Mouse (Mus musculus) MEL (cell line): ENCODE measurements around the gene Slc25a26. TPM values are rescaled to one million over a fixed set of nuclear protein-coding genes. Genes with fewer than 3 reads are reported as not detected.

Experiments used
- DNase-seq: peaks from one replicate; pipeline ENCODE4 v3.0.0; 2011; ENCODE audit warnings: low read depth, low spot score
- H3K27ac ChIP-seq: 2 replicates; pipeline ENCODE4 v1.5.1; 2012; ENCODE audit warnings: low read depth, mild to moderate bottlenecking, control low read depth, low read length, moderate library complexity; ENCODE audit not compliant: control insufficient read depth
- H3K27me3 ChIP-seq, 2 experiments: fragments of 150-350 bp in 1 of 2; sonication (generic) in 1 of 2; 2 replicates each; pipeline ENCODE4 v1.6.1; 2012; ENCODE audit warnings: low read length in 2 of 2, mild to moderate bottlenecking in 2 of 2, improper control_type of control experiment in 1 of 2, moderate library complexity in 1 of 2; ENCODE audit not compliant: insufficient read depth in 2 of 2, control insufficient read depth in 1 of 2
- H3K36me3 ChIP-seq, 2 experiments: 2 replicates each; pipeline ENCODE4 v1.6.1; 2012 to 2014; ENCODE audit warnings: low read length in 2 of 2, improper control_type of control experiment in 1 of 2, inconsistent platforms in 1 of 2, mild to moderate bottlenecking in 1 of 2; ENCODE audit not compliant: insufficient read depth in 2 of 2, control insufficient read depth in 1 of 2
- H3K4me1 ChIP-seq, 2 experiments: fragments of 150-350 bp in 1 of 2; sonication (generic) in 1 of 2; 2 replicates each; pipeline ENCODE4 v1.6.1; 2012; ENCODE audit warnings: low read length in 2 of 2, improper control_type of control experiment in 1 of 2, mild to moderate bottlenecking in 1 of 2; ENCODE audit not compliant: insufficient read depth in 2 of 2, control insufficient read depth in 1 of 2
- H3K4me3 ChIP-seq, 2 experiments: fragments of 150-350 bp in 1 of 2; sonication (generic) in 1 of 2; 2 replicates each; pipeline ENCODE4 v1.5.1; 2012; ENCODE audit warnings: low read depth in 2 of 2, low read length in 2 of 2, mild to moderate bottlenecking in 2 of 2, moderate library complexity in 2 of 2, control low read depth in 1 of 2, improper control_type of control experiment in 1 of 2; ENCODE audit not compliant: control insufficient read depth in 1 of 2, insufficient read depth in 1 of 2
- H3K79me2 ChIP-seq: 2 replicates; pipeline ENCODE4 v1.6.1; 2012; ENCODE audit warnings: mild to moderate bottlenecking, low read length, moderate library complexity; ENCODE audit not compliant: control insufficient read depth, poor library complexity, insufficient read depth
- H3K9ac ChIP-seq: 2 replicates; pipeline ENCODE4 v1.6.1; 2012; ENCODE audit warnings: low read depth, mild to moderate bottlenecking, control low read depth, low read length, moderate library complexity; ENCODE audit not compliant: control insufficient read depth, poor library complexity, severe bottlenecking
- H3K9me3 ChIP-seq: fragments of 150-350 bp; sonication (generic); replicated peaks from 2 replicates; pipeline ENCODE4 v1.6.1; 2012; ENCODE audit warnings: mild to moderate bottlenecking, low read length, improper control_type of control experiment, moderate library complexity; ENCODE audit not compliant: insufficient read depth
- BHLHE40 ChIP-seq: IDR thresholded peaks from 2 replicates; pipeline ENCODE4 v1.6.1; 2012; ENCODE audit warnings: low read depth, mild to moderate bottlenecking, inconsistent platforms, low read length, improper control_type of control experiment, borderline replicate concordance
- CHD1 ChIP-seq: IDR thresholded peaks from 2 replicates; pipeline ENCODE4 v1.6.1; 2012; ENCODE audit warnings: low read depth, mild to moderate bottlenecking, inconsistent platforms, low read length, improper control_type of control experiment
- CHD2 ChIP-seq: IDR thresholded peaks from 2 replicates; pipeline ENCODE4 v1.6.1; 2011; ENCODE audit warnings: low read length, improper control_type of control experiment
- CTCF ChIP-seq, 3 experiments: IDR thresholded peaks in 2 of 3; conservative IDR thresholded peaks in 1 of 3; 2 replicates each; pipeline ENCODE4 v1.5.1; 2011 to 2012; ENCODE audit warnings: low read length in 3 of 3, low read depth in 2 of 3, mild to moderate bottlenecking in 2 of 3, improper control_type of control experiment in 1 of 3, inconsistent platforms in 1 of 3, mixed read lengths in 1 of 3, moderate library complexity in 1 of 3; ENCODE audit not compliant: control insufficient read depth in 1 of 3, insufficient read depth in 1 of 3, poor library complexity in 1 of 3, severe bottlenecking in 1 of 3
- E2F4 ChIP-seq: IDR thresholded peaks from 2 replicates; pipeline ENCODE4 v1.6.1; 2011; ENCODE audit warnings: low read depth, low read length, improper control_type of control experiment, borderline replicate concordance
- ELF1 ChIP-seq: IDR thresholded peaks from 2 replicates; pipeline ENCODE4 v1.6.1; 2014; ENCODE audit warnings: low read depth, mild to moderate bottlenecking, inconsistent platforms, low read length, improper control_type of control experiment, moderate library complexity
- ETS1 ChIP-seq: IDR thresholded peaks from 2 replicates; pipeline ENCODE4 v1.6.1; 2012; ENCODE audit warnings: low read depth, mild to moderate bottlenecking, inconsistent platforms, low read length, improper control_type of control experiment, moderate library complexity
- GABPA ChIP-seq: IDR thresholded peaks from 2 replicates; pipeline ENCODE4 v1.6.1; 2012; ENCODE audit warnings: low read depth, mild to moderate bottlenecking, inconsistent platforms, low read length, improper control_type of control experiment, moderate library complexity
- HCFC1 ChIP-seq: IDR thresholded peaks from 2 replicates; pipeline ENCODE4 v1.6.1; 2012; ENCODE audit warnings: low read depth, mild to moderate bottlenecking, inconsistent platforms, low read length, improper control_type of control experiment, moderate library complexity
- JUND ChIP-seq: IDR thresholded peaks from 2 replicates; pipeline ENCODE4 v1.6.1; 2011; ENCODE audit warnings: low read depth, mild to moderate bottlenecking, improper control_type of control experiment, low read length
- KAT2A ChIP-seq: conservative IDR thresholded peaks from 2 replicates; pipeline ENCODE4 v1.6.1; 2012; ENCODE audit warnings: low read depth, low read length, improper control_type of control experiment, inconsistent platforms
- MAX ChIP-seq: IDR thresholded peaks from 2 replicates; pipeline ENCODE4 v1.6.1; 2011; ENCODE audit warnings: low read length, improper control_type of control experiment
- MAZ ChIP-seq: IDR thresholded peaks from 2 replicates; pipeline ENCODE4 v1.6.1; 2012; ENCODE audit warnings: low read depth, mild to moderate bottlenecking, inconsistent platforms, low read length, improper control_type of control experiment
- MEF2A ChIP-seq: IDR thresholded peaks from 2 replicates; pipeline ENCODE4 v1.6.1; 2014; ENCODE audit warnings: low read depth, mild to moderate bottlenecking, inconsistent platforms, low read length, improper control_type of control experiment; ENCODE audit not compliant: poor library complexity, insufficient replicate concordance, severe bottlenecking; ENCODE audit errors: extremely low read depth
- MXI1 ChIP-seq: IDR thresholded peaks from 2 replicates; pipeline ENCODE4 v1.6.1; 2011; ENCODE audit warnings: mild to moderate bottlenecking, low read depth, low read length, improper control_type of control experiment
- MYC ChIP-seq: IDR thresholded peaks from 2 replicates; pipeline ENCODE4 v1.6.1; 2011; ENCODE audit warnings: low read depth, mild to moderate bottlenecking, low read length, improper control_type of control experiment, moderate library complexity
- NELFE ChIP-seq: IDR thresholded peaks from 2 replicates; pipeline ENCODE4 v1.6.1; 2011; ENCODE audit warnings: low read depth, low read length, improper control_type of control experiment
- NRF1 ChIP-seq: IDR thresholded peaks from 2 replicates; pipeline ENCODE4 v1.6.1; 2014; ENCODE audit warnings: low read depth, mild to moderate bottlenecking, inconsistent platforms, low read length, improper control_type of control experiment, moderate library complexity; ENCODE audit not compliant: poor library complexity, insufficient read depth, severe bottlenecking
- POLR2A ChIP-seq, 2 experiments: IDR thresholded peaks; 2 replicates each; pipeline ENCODE4 v1.6.1; 2011 to 2012; ENCODE audit warnings: low read length in 2 of 2, mild to moderate bottlenecking in 2 of 2, control low read depth in 1 of 2, improper control_type of control experiment in 1 of 2, low read depth in 1 of 2, moderate library complexity in 1 of 2; ENCODE audit not compliant: control insufficient read depth in 1 of 2, insufficient read depth in 1 of 2, poor library complexity in 1 of 2
- POLR2AphosphoS2 ChIP-seq: IDR thresholded peaks from 2 replicates; pipeline ENCODE4 v1.6.1; 2011; ENCODE audit warnings: low read length, improper control_type of control experiment
- POLR2AphosphoS5 ChIP-seq: IDR thresholded peaks from 2 replicates; pipeline ENCODE4 v1.6.1; 2012; ENCODE audit warnings: low read depth, borderline replicate concordance, mild to moderate bottlenecking, inconsistent platforms, low read length, moderate library complexity, mixed read lengths
- RAD21 ChIP-seq: IDR thresholded peaks from 2 replicates; pipeline ENCODE4 v1.6.1; 2011; ENCODE audit warnings: mild to moderate bottlenecking, low read depth, low read length, improper control_type of control experiment
- RCOR1 ChIP-seq: IDR thresholded peaks from 2 replicates; pipeline ENCODE4 v1.6.1; 2012; ENCODE audit warnings: low read depth, mild to moderate bottlenecking, inconsistent platforms, low read length, improper control_type of control experiment
- SIN3A ChIP-seq: IDR thresholded peaks from 2 replicates; pipeline ENCODE4 v1.6.1; 2012; ENCODE audit warnings: low read length, improper control_type of control experiment, inconsistent platforms
- SMC3 ChIP-seq: IDR thresholded peaks from 2 replicates; pipeline ENCODE4 v1.6.1; 2011; ENCODE audit warnings: low read depth, low read length, improper control_type of control experiment
- TBP ChIP-seq: IDR thresholded peaks from 2 replicates; pipeline ENCODE4 v1.8.0; 2011; ENCODE audit warnings: low read depth, low read length, improper control_type of control experiment
- TCF12 ChIP-seq: IDR thresholded peaks from 2 replicates; pipeline ENCODE4 v1.6.1; 2014; ENCODE audit warnings: low read depth, mild to moderate bottlenecking, inconsistent platforms, low read length, improper control_type of control experiment, moderate library complexity
- USF1 ChIP-seq: IDR thresholded peaks from 2 replicates; pipeline ENCODE4 v1.6.1; 2014; ENCODE audit warnings: low read depth, mild to moderate bottlenecking, inconsistent platforms, low read length, improper control_type of control experiment, moderate library complexity
- USF2 ChIP-seq, 2 experiments: IDR thresholded peaks; 2 replicates each; pipeline ENCODE4 v1.6.1; 2011 to 2012; ENCODE audit warnings: improper control_type of control experiment in 2 of 2, low read length in 2 of 2, borderline replicate concordance in 1 of 2, inconsistent platforms in 1 of 2, low read depth in 1 of 2, mild to moderate bottlenecking in 1 of 2; ENCODE audit not compliant: insufficient read depth in 1 of 2
- ZKSCAN1 ChIP-seq: IDR thresholded peaks from 2 replicates; pipeline ENCODE4 v1.6.1; 2012; ENCODE audit warnings: low read depth, mild to moderate bottlenecking, inconsistent platforms, low read length, improper control_type of control experiment, moderate library complexity
- ZNF384 ChIP-seq: IDR thresholded peaks from 2 replicates; pipeline ENCODE4 v1.6.1; 2012; ENCODE audit warnings: low read depth, mild to moderate bottlenecking, inconsistent platforms, low read length, improper control_type of control experiment
- polyA plus RNA-seq, 2 experiments: library from polyadenylated mRNA; stranded (reverse) in 1 of 2; unstranded in 1 of 2; fragments of >175 nt in 1 of 2; fragments of >200 nt in 1 of 2; gene quantifications; 2 replicates each; pipeline versions ENCODE4 v1.2.1 to v1.2.4; 2012; ENCODE audit warnings: low replicate concordance in 2 of 2, low read depth in 1 of 2; ENCODE audit not compliant: insufficient read length in 2 of 2, insufficient read depth in 1 of 2, missing spikeins in 1 of 2
- total RNA-seq: library from RNA; depleted of rRNA; stranded (reverse); fragments of 300-350 nt; gene quantifications from 2 replicates; pipeline ENCODE4 v1.2.3, GENCODE M21; 2012; rRNA removed

The Slc25a26 gene
- total RNA-seq (6.2 and 8.1 TPM in 2 replicates), polyA plus RNA-seq (10 to 100 TPM in 1 of 2 experiments, not detected in 1; 11.5 TPM)

DNA sequence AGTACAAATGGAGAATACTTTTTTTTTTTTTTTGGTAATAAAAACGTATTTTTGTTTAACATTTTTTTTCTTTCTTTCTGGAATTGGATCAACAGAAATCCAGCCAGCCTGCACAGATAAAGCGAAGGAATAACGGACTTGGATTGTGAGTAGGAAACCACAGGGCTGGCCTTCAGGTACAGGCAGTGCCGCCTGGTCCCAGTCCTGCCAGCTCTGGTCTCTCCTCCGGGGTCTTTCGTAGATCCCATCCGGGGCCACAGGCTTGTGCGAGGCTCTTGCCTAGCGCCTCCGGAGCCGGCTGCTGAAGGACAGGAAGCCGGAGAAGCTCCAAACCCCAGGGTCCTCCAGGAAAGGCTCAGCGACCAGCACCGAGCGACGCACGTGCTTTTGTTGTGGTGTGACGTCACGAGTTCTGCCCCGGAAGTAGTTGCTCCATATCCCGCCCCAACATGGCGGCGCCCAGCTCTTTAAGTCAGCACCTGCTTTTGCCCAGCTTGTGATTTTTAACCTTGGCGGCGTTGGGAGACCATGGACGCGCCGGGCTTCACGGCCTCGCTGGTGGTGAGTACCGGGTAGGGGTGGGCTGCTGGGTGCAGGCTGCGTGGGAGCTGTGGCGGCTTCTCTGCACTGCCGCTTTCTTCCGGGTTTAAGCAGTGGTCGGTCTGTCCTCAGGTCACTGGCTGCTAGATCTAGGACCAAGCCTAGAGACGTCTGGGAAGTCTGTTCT, at the start of gene Slc25a26:
TSS of gene Slc25a26 (plus strand) at position 435 of the 727 bp plus-strand sequence.
- TF ChIP-seq POLR2AphosphoS5 = no peak
- TF ChIP-seq CHD1 = no peak
- peak; percentile 62; the same call in 1 of the 2 replicates for TF ChIP-seq NELFE
- TF ChIP-seq ZNF384 = 0 out of 2 replicates have a peak, but pooled peaks have one; percentile 5
- peak; percentile 91 for TF ChIP-seq BHLHE40
- 0 out of 2 replicates have a peak, but pooled peaks have one; percentile 41 for TF ChIP-seq JUND
- no peak for TF ChIP-seq E2F4
- no peak for TF ChIP-seq RAD21
- peak; percentile 58; the same call in 1 of the 2 replicates for TF ChIP-seq TBP
- peak; percentile 92 for TF ChIP-seq HCFC1
- TF ChIP-seq USF1 = peak; percentile 51
- peak; percentile 56 to 67; a peak in 3 of 4 replicates for TF ChIP-seq POLR2A (IDR thresholded peaks at IDR 0.05; ENCODE audit: control insufficient read depth in 1 of 2, insufficient read depth in 1 of 2, low read depth in 1 of 2, low read length in 2 of 2, poor library complexity in 1 of 2)
- no peak for TF ChIP-seq SMC3
- no peak for TF ChIP-seq MAZ
- TF ChIP-seq CTCF (IDR thresholded peaks at IDR 0.05 in 2 of 3, conservative IDR thresholded peaks at IDR 0.05 in 1 of 3; ENCODE audit: control insufficient read depth in 1 of 3, insufficient read depth in 1 of 3, low read depth in 2 of 3, low read length in 3 of 3, poor library complexity in 1 of 3, severe bottlenecking in 1 of 3) = no peak
- TF ChIP-seq GABPA = no peak
- no peak for TF ChIP-seq NRF1
- TF ChIP-seq ELF1 = peak; percentile 79
- TF ChIP-seq TCF12 = peak; percentile 48; the same call in 1 of the 2 replicates
- TF ChIP-seq ETS1 = no peak
- peak; percentile 77 for TF ChIP-seq KAT2A
- peak; percentile 41; the same call in 1 of the 2 replicates for TF ChIP-seq POLR2AphosphoS2
- no peak for TF ChIP-seq RCOR1
- no peak for TF ChIP-seq MEF2A
- peak; percentile 67 for TF ChIP-seq CHD2
- peak; percentile 100 for TF ChIP-seq MAX
- no peak for TF ChIP-seq USF2 (IDR thresholded peaks at IDR 0.05; ENCODE audit: borderline replicate concordance in 1 of 2, insufficient read depth in 1 of 2, low read depth in 1 of 2, low read length in 2 of 2)
- TF ChIP-seq MYC = peak; percentile 97
- TF ChIP-seq SIN3A = peak; percentile 100
- TF ChIP-seq ZKSCAN1 = no peak
- peak; percentile 100 for TF ChIP-seq MXI1
- Histone ChIP-seq H3K9ac (peak within 1 kb of the TSS; percentile 95), H3K9me3 (no peaks in the 10 kb centered on the region), H3K27me3 (peaks cover 2% of the 10 kb centered on the region in 2 experiments; a peak in 1 of 4 replicates), H3K27ac (peak within 1 kb of the TSS; percentile 52), H3K36me3 (peaks cover 0 to 3% of the 10 kb centered on the region in 2 experiments; a peak in 2 of 4 replicates), H3K79me2 (peaks cover 3% of the 10 kb centered on the region; the same call in 1 of the 2 replicates), H3K4me3 (peak within 1 kb of the TSS; percentile 98 to 99), H3K4me1 (no peaks in the 10 kb centered on the region)
- peak; percentile 92 for DNase-seq
